Mouse (Mus musculus) heart, adult 2 months (tissue): ENCODE measurements at regions not wholly inside any gene's neighbourhood (a gene's known extent, or its start where the extent isn't known, plus 50 kb on each side); places are given as distances from the start of the nearest gene placed in this dataset.

ENCODE experiments used
- CTCF ChIP-seq: fragments of 200-600 bp; IDR thresholded peaks from 2 replicates; pipeline ENCODE4 v1.8.1; 2022; ENCODE audit warnings: antibody characterized with exemption, mild to moderate bottlenecking, moderate library complexity
- EP300 ChIP-seq: fragments of 200-500 bp; IDR thresholded peaks from 2 replicates; pipeline ENCODE4 v1.6.1; 2011; ENCODE audit warnings: low read depth, low read length, control low read depth; ENCODE audit not compliant: insufficient read depth

DNA sequence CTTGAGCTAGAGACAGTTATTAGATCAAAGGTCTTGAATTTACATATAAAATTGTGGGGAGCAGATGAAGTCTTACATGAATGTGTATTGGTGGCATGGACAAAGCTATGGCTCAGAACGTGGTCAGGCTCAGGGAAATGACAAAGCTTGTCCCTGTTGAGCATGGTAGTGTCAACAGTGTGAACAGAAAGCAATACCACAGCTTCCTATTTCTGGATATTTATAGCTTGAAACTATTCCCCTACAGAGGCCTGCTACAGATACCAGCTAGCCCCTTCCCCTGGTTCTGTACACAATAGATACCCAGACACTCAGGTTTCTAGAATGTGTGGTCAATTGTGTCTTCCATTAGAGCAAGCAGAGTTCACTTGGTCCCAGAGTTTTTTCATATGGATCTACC lies 236.8 kb upstream of the Rarb start:
- TF ChIP-seq CTCF (no peak), EP300 (no peak)
